ENCODE assay signal across 13 mouse cellular contexts in genomic region chr5:5510304-5510887, GRCm38 (mm10). TPM values are rescaled to one million over a fixed set of nuclear protein-coding genes. Genes with fewer than 3 reads are reported as not detected.
DNase-seq lines count a peak whose midpoint lies in the region; ATAC-seq lines count a peak whose summit lies in the region.
"Had no signal": no experiment of that assay in that cellular context is flagged by ENCODE, and none has a peak within 500 bp of the region (broad histone marks: within the 10 kb centered on the region; RNA-seq: fewer than 3 reads in every experiment).

No protein-coding gene starts in this region.

- H3K4me2 ChIP-seq in heart, embryonic 14.5 days (ENCODE audit: low read length), result peak overlapping the region; percentile 40
- H3K4me2 ChIP-seq in forebrain, embryonic 13.5 days, result peak overlapping the region; percentile 43
- H3K4me2 ChIP-seq: hindbrain, embryonic 15.5 days had no signal

- H3K4me1 ChIP-seq in heart, embryonic 14.5 days (ENCODE audit: control insufficient read depth in 2 of 2, insufficient read depth in 2 of 2, low read length in 2 of 2), result peaks cover 5 to 15% of the 10 kb centered on the region in 2 experiments
- H3K4me1 ChIP-seq in forebrain, embryonic 13.5 days, result peaks cover 45% of the 10 kb centered on the region

- intact Hi-C loops in heart, postnatal 10 days (cut with DNase I), result no loop called here

- H3K4me3 ChIP-seq in heart, embryonic 14.5 days (ENCODE audit: control insufficient read depth in 1 of 2, insufficient read depth in 1 of 2, low read depth in 1 of 2, low read length in 2 of 2), result no peak overlapping the region
- H3K4me3 ChIP-seq in forebrain, embryonic 13.5 days, result no peak overlapping the region
- H3K4me3 ChIP-seq: hindbrain, embryonic 15.5 days had no signal

- H3K27ac ChIP-seq in heart, embryonic 14.5 days (replicated peaks in 1 of 2; ENCODE audit: control insufficient read depth in 1 of 2, insufficient read depth in 1 of 2, low read depth in 2 of 2, low read length in 2 of 2), result no peak overlapping the region
- H3K27ac ChIP-seq in forebrain, embryonic 13.5 days, result no peak overlapping the region; the same call in 1 of the 2 replicates
- H3K27ac ChIP-seq: hindbrain, embryonic 15.5 days had no signal

- H3K27me3 ChIP-seq in heart, embryonic 14.5 days (ENCODE audit: control insufficient read depth, insufficient read depth, low read length), result no peaks in the 10 kb centered on the region
- no peaks in the 10 kb centered on the region for H3K27me3 ChIP-seq in forebrain, embryonic 13.5 days
- H3K27me3 ChIP-seq: hindbrain, embryonic 15.5 days had no signal

- H3K9me3 ChIP-seq in heart, embryonic 14.5 days (ENCODE audit: control insufficient read depth, low read length), result no peaks in the 10 kb centered on the region
- H3K9me3 ChIP-seq in forebrain, embryonic 13.5 days (replicated peaks), result no peaks in the 10 kb centered on the region
- H3K9me3 ChIP-seq: hindbrain, embryonic 15.5 days had no signal

- 50% methylated on average over 10 of the region's 10 CpGs for WGBS in heart, embryonic 14.5 days
- 23% methylated on average over 10 of the region's 10 CpGs for WGBS in forebrain, embryonic 13.5 days

- H3K36me3 ChIP-seq in heart, embryonic 14.5 days (ENCODE audit: control insufficient read depth, insufficient read depth, low read length), result peaks cover 47% of the 10 kb centered on the region
- peaks cover 5% of the 10 kb centered on the region; the same call in 1 of the 2 replicates for H3K36me3 ChIP-seq in forebrain, embryonic 13.5 days (ENCODE audit: poor library complexity, severe bottlenecking)

- DNase-seq in heart, postnatal 10 days, result no peak
- peak; percentile 56 for DNase-seq in testis, postnatal 10 days (ENCODE audit: low spot score)
- DNase-seq in testis, postnatal 14 days (ENCODE audit: low spot score), result no peak
- no peak for DNase-seq in ovary, postnatal 36 days (ENCODE audit: low spot score)
- no peak for DNase-seq in T-cell, adult 2 months (ENCODE audit: low spot score)
- DNase-seq in yolk sac, embryonic 10.5 days (ENCODE audit: low spot score), result no peak
- DNase-seq: gastrocnemius, postnatal 14 days; liver; thymus, postnatal 25 days had no signal

- no peak for ATAC-seq in heart, embryonic 14.5 days (ENCODE audit: insufficient number of reproducible peaks, insufficient read depth, low FRiP score, low read depth)
- ATAC-seq in forebrain, embryonic 13.5 days, result no peak
- ATAC-seq: midbrain, embryonic 16.5 days had no signal

- H3K9ac ChIP-seq in heart, embryonic 14.5 days (ENCODE audit: low read length), result no peak overlapping the region
- H3K9ac ChIP-seq in forebrain, embryonic 13.5 days, result no peak overlapping the region
- H3K9ac ChIP-seq: hindbrain, embryonic 15.5 days had no signal

RNA-seq across cellular contexts. Expression of gene Cldn12, which starts 4.4 kb away (rescaled TPM):
- polyA plus RNA-seq in heart, embryonic 14.5 days (2014; fragmentation: Nextera tagmentation; extraction: Ambion mirVana), result 13.9 and 14.1 TPM in 2 replicates
- 10 to 100 TPM; 13.7 to 18.6 TPM for total RNA-seq in heart, postnatal 10 days (2021)
- 24.1 and 29.1 TPM in 2 replicates for polyA plus RNA-seq in forebrain, embryonic 13.5 days (2015; fragmentation: Nextera tagmentation; extraction: Ambion mirVana)

RNA-seq across cellular contexts. Expression of gene 1700015F17Rik, which starts 31.5 kb away (rescaled TPM):
- not detected in 2 replicates for polyA plus RNA-seq in heart, embryonic 14.5 days (2014; fragmentation: Nextera tagmentation; extraction: Ambion mirVana)
- not detected for total RNA-seq in heart, postnatal 10 days (2021)
- not detected in 2 replicates for polyA plus RNA-seq in forebrain, embryonic 13.5 days (2015; fragmentation: Nextera tagmentation; extraction: Ambion mirVana)
- total RNA-seq: gastrocnemius, postnatal 14 days had no signal
- polyA plus RNA-seq: hindbrain, embryonic 15.5 days; midbrain, embryonic 16.5 days had no signal

RNA-seq across cellular contexts. Expression of gene Gtpbp10, which starts 48.9 kb away (rescaled TPM):
- 20.1 and 22.1 TPM in 2 replicates for polyA plus RNA-seq in heart, embryonic 14.5 days (2014; fragmentation: Nextera tagmentation; extraction: Ambion mirVana)
- total RNA-seq in heart, postnatal 10 days (2021), result 10 to 100 TPM; 11.2 to 12.0 TPM
- polyA plus RNA-seq in forebrain, embryonic 13.5 days (2015; fragmentation: Nextera tagmentation; extraction: Ambion mirVana), result 31.0 and 33.2 TPM in 2 replicates
